Mouse (Mus musculus): ENCODE measurements around the gene Crybg2.
A peak's percentile ranks its signal among the peaks of the same experiment; 100 is the strongest.

The Crybg2 gene

DNA sequence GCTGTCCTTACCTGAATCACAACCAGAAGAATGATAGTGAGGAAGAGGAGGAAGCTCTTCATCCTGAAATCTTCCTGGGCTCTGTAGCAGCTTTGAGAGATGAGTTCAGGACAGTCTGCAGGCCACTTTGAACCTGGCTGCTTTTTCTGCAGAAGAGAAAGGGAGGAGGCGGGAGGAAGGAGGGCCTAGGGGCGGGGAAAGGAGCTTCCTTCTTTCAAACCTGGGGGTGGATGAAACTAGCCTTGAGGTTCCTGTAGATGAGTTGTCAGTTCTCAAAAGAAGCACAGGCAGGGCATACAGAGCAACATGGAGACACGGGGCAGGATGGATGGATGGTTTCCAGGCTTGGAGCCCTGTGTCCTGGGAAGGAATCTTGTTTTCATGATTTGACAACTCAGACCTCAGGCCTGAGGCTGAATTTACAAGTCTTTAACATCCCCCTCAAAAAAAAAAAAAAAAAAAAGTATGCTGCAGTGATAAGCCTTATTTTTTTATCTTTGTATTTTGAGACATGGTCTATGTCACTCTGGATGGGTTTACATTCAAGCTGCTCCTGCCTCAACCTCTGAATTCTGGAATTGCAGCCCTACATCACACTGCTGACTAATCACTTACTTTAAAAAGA is 34.4 kb downstream of the Crybg2 start, which contains the start of gene Cd52:
Cd52 (minus strand) TSS at position 160 of the 625 bp plus-strand sequence.
- no peak for DNase-seq (ENCODE audit: low spot score)

- DNase-seq (ENCODE audit: low spot score) = no peak
These were observed 35.5 kb downstream of the Crybg2 start for GRCm38 (mm10) chr4:134096120-134096519.

GRCm38 (mm10) chr4:134097015-134097608 is 36.5 kb downstream of the Crybg2 start:
- no peak for DNase-seq (ENCODE audit: low spot score)

GRCm38 (mm10) chr4:134098628-134099027 is 38.0 kb downstream of the Crybg2 start:
- DNase-seq (ENCODE audit: low spot score) = no peak

GRCm38 (mm10) chr4:134100245-134100644 is 39.6 kb downstream of the Crybg2 start:
- DNase-seq (ENCODE audit: low spot score) = no peak

DNA sequence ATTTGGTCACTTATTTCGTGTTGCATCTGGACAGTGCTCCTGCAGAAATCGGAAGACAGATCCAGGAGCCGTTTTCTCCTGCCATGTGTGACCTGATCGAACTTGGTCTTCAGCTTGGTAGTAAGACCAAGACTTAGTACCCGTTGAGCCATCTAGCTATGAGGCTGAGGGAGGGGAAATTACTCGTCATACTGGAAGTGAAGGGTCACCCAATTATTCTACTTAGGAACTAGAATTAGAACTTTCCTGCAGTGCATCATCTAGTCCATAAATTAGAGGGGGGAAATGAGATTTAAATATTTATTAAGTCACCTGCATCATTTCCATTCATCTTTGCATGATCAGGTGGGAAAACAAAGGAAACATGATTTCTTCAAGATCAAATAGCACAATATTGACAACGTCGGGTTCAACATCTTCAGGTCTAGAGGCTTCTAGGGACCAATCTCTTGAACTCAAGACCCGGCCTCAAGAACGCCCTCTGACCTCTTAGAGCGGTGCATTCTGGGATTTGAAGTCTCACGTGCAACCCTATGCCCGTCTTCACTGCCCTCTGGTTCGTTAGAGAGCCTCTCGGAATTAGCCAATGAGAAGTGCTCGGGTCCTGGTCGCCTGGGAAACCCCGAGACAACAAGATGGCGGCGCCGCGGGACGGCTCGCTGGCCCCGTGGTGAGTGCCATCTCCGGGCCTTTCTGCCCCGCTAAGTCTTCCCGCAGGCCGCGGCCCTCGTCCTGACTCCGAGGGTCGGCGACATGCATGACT is 41.5 kb downstream of the Crybg2 start, which contains the start of gene Ubxn11:
Ubxn11 (plus strand) TSS at position 592 of the 763 bp plus-strand sequence.
- peak; percentile 45 for DNase-seq (ENCODE audit: low spot score)

- DNase-seq (ENCODE audit: low spot score) = no peak
These were observed 42.1 kb downstream of the Crybg2 start for GRCm38 (mm10) chr4:134102742-134103119.

GRCm38 (mm10) chr4:134106105-134106504 is 45.5 kb downstream of the Crybg2 start:
- no peak for DNase-seq (ENCODE audit: low spot score)

- no peak for DNase-seq (ENCODE audit: low spot score)
These were observed 47.1 kb downstream of the Crybg2 start for GRCm38 (mm10) chr4:134107730-134108129.

GRCm38 (mm10) chr4:134108196-134108595 is 47.6 kb downstream of the Crybg2 start:
- DNase-seq (ENCODE audit: low spot score) = no peak

DNA sequence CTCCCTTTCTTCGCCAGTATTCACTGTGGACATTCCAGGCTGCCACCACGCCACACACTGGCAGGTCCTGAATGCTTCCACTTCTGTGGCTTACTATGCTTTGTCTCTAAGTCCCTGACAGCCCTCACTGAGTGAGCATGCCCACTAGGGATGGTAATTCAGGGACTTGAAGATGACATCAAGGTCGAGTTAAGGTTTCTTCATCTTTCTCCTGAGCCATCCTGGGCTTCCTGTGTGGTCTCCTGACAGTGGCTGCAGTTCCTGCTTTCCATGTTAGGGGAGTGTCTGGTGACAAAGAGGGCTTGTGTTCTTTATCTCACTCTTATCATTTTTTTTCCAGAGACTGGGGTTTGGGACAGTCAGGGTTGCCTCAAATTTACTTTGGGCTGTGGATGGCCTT is 50.0 kb downstream of the Crybg2 start:
- no peak for DNase-seq (ENCODE audit: low spot score)

DNA sequence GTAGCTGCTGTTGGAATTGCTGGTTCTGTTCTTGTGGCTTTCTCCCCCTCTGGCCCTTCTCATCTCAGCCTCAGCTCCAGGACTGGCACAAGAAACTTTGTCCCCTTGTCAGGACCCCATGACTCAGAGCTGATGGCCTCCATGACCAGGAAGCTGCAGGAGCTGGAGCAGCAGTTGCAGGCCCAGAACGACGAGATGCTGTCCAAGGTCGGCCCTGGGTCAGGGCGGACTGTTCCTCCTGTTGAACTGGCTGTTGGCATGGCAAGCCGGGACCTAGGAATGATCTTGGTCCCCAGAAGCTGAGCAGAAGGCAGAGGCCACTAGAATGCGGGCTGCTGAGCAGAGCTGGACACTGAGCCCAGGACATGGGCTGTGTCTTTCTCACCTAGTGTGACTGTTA is 51.8 kb downstream of the Crybg2 start:
- no peak for DNase-seq (ENCODE audit: low spot score)

GRCm38 (mm10) chr4:134113356-134113994 is 52.9 kb downstream of the Crybg2 start:
- DNase-seq (ENCODE audit: low spot score) = no peak

GRCm38 (mm10) chr4:134114038-134114437 is 53.4 kb downstream of the Crybg2 start:
- DNase-seq (ENCODE audit: low spot score) = no peak

DNA sequence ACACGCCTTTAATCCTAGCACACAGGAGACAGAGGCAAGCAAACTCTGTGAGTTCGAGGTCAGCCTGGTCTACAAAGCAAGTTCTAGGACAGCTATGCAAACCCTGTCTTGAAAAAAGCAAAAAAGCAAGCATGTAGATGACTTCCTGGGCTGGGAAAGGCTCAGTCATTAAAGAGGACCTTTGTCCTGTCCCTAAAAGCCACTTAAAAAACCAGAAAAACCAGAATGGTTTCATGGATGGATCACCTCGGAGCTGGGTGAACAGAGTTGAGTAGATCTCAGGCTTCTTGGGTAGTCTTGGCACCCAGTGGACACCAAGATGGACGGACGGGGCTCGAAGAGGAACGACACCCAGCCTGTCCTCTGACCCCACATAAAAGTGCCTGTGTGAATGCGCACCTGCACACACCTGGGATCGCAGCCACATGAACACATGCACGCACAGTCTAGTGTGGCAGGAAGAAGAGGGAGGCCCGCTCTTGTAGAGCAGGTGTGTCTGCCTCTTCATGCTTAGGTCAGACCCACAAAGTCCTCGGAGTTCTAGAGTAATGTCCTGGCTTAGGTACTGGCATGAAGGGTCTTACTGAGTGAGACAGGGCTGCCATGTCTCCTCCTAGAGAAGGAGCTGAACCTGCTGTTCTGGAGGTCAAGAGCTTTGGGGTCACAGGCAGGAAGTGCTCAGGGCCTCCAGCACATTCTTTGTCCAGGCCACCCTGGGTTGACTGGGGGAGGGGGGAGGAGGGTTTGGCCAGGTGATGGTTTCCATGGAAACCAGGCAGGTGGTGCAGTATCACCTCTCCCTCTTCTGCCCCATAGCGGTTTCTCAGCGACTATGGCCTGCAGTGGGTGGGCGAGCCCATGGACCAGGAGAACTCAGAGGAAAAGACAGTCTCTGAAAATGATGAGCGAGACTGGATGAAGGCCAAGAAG is 54.9 kb downstream of the Crybg2 start:
- no peak for DNase-seq (ENCODE audit: low spot score)

- no peak for DNase-seq (ENCODE audit: low spot score)
These were observed 55.9 kb downstream of the Crybg2 start for GRCm38 (mm10) chr4:134116501-134116900.

- DNase-seq (ENCODE audit: low spot score) = no peak
These were observed 56.4 kb downstream of the Crybg2 start for GRCm38 (mm10) chr4:134117012-134117411.

GRCm38 (mm10) chr4:134118126-134118800 is 57.6 kb downstream of the Crybg2 start:
- no peak for DNase-seq (ENCODE audit: low spot score)

DNA sequence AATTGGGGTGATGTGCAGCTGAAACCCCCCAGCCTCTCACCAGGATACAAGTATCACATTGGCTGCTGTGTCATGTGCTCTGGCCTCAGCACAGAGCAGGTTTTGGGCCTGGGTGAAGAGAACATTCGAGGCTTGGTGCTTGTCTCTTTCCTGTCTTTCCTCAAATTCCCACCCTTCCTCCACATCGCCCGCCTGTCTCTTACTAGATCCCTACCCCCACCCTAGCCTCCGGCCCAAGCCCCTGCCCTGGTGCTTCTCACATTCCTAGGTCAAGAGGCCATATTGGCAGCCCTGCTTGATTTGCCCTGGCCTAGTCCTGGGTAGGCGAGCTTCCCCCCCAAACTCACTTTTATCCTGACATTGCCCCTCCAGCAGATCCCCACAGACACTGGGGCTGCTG is 58.4 kb downstream of the Crybg2 start:
- DNase-seq (ENCODE audit: low spot score) = no peak

- DNase-seq (ENCODE audit: low spot score) = no peak
These were observed 59.0 kb downstream of the Crybg2 start for GRCm38 (mm10) chr4:134119644-134120043.

Data from urinary bladder, postnatal 10 days (tissue).